Mouse (Mus musculus): ENCODE data around the gene Ppil4.
"Not testable (repeated sequence)": the region's sequence is repeated elsewhere in the genome, so short reads cannot be mapped to it uniquely, and the experiment has no call there.

Ppil4 gene

DNA sequence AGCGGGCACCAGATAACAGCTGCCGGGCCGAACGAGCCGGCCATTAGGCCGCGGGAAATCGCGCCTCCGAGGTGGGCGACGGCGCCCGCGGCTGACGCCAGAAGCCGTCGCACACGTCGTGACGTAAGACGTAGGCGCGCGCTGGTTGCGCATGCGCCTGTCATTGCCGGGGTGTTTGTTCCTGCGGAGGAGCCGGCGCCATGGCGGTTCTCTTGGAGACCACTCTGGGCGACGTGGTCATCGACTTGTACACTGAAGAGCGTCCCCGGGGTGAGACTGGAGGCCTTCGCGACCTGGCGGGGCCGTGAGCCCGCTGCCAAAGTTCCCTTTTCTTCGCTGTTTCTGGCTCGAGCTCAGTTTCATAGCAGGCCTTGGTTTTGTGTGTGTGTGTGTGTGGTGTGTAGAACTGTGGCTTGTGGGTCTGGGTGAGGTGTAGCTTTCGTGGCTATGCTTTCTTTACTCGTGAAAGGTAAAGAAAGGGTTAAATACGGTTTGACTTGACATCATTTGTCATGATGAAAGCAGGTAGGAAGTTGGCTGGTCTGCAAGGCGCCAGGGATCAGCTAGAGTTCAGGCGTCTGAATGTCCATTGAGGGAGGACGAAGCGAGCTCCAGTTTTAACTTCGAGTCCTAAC is at the start of gene Ppil4, which contains the start of gene Ginm1:
Gene Ppil4, plus strand, starts transcription at position 141 of the 635 bp plus-strand sequence.
Gene Ginm1, minus strand, starts transcription at position 74 of the 635 bp plus-strand sequence.
- peak; percentile 91 for DNase-seq

DNA sequence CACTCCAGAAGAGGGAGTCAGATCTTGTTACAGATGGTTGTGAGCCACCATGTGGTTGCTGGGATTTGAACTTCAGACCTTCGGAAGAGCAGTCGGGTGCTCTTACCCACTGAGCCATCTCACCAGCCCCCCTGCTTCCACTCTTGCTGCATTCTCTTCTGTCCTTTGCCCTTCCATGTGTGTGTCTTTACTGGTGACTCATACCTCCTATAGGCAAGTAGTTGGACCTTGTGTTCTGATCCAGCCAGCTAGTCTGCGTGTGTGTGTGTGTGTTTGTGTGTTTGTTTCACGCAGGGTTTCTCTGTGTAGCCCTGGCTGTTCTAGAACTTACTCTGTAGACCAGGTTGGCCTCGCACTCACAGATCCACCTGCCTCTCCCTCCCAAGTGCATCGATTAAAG is 47.2 kb upstream of the Ppil4 start:
- not testable (repeated sequence) for DNase-seq

- no peak for DNase-seq
Observed at GRCm38 (mm10) chr10:7748752-7749151, 43.9 kb upstream of the Ppil4 start.

GRCm38 (mm10) chr10:7757544-7757943 is 35.1 kb upstream of the Ppil4 start:
- no peak for DNase-seq

GRCm38 (mm10) chr10:7772346-7772745 is 20.3 kb upstream of the Ppil4 start:
- no peak for DNase-seq

DNA sequence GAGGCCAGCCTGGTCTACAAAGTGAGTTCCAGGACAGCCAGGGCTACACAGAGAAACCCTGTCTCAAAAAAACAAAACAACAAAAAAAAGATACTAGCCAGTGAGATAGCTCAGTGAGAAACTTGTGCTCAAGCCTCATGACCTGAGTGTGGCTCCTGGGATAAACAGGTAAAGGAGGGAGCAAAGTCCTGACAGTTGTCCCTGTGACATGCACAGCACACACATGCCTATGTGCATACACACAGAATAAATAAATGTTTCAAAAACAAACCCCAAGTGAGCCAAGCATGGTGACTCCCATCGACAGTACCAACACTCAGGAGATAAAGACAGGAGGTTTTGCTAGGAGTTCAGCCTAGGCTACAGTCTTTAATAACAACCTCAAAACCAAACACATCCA is 19.9 kb upstream of the Ppil4 start:
- DNase-seq: no peak

DNA sequence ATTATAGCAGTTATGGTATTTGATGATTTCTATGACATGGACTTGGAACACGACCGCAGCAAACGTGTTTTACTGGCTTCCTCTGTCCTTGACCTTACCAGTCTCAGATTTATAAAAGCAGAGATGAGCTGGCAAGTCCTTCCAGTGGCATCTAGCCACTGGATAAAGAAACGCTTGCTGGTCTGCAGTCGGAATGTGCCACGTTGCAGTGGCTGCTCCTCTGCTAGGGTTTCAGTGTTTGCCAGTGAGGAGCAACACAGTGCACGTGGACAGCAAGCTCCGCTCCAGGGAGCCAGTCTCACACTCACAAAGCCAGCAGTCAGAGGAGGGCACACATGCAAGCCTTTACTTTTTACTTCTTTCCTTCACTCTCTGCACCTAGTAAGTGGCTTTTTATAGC is 17.3 kb upstream of the Ppil4 start:
- DNase-seq: no peak

DNA sequence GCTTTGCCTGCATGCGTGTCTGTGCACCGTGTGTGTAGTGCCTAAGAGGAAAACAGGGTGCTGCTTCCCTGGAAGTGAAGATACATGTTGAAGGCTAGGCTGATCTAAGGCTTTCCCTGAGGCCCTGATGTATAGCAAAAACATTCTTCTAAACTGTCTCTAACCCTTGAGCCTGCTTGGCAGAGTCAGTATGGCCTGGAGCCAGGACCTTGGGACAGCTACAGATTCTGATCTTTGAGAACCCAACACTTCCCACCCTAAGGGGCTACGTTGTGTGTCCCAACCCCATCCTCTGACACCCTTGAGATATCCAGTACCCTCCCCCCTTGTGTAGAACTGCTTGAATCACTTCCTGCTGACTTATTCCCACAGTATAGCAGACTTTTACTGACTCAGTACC is 14.3 kb upstream of the Ppil4 start:
- DNase-seq: no peak

DNA sequence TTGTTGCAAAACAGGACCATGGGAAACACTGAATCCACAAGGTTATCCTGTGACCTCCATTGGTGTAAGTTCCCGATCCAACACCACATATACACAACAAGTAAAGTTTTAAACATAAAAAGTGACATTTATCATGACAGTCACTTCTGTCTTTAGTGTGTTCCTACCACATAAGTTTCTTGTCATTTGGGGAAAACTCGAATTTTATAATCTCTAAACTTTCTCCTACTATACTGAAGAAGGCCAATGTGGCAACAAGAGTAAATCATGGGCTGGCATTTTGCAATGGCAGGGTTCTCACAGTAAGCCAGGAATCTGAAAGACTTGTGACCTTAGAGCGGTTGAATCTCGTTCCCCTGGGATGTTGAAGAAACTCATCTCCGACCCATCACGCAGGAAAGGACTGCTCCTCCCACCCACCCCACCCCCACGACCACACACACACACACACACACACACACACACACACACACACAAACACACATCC is 12.9 kb upstream of the Ppil4 start:
- no peak for DNase-seq

DNA sequence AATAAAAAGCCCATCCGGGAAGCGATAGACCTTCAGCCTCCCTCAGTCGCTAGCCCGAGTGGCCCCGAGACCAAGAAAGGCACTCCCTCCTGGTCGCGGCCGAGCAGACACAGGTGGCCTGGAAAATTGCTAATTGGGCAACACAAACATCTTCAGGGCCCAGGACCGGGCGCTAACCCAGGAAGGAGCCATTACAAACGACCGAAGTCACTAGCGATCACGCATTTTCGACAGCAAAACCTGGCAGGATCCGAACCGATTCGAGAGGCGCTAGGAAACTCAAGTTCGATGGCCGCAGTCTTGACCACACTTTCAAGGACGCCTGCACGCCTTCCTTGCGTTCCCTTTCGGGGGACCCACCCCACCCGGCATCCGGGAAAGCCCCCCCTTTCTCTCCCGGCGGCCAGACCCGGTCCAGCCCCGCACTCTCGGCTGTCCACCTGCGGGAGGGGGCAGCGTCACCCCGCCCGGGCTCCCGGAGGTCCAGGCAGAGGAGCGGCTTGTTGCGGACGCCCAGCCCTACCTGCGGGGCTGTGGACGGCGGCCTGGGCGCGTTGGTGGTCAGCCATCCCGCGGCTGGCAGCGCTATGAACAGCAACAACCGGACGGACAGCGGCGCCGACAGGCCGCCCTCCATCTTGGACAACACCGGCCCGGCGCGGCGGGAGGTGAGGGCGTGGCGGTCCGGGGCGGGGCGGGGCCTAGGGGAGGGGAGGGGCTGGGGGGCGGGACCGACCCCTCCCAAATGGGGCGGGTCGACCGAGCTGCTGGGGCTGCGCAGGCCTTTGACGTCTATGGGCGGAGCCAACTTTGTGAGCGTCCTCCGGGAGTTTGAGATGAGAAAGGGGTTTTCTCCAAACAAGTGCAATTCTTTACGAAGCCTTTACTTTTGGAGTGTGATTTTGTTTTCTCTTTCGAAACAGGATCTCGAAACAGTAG is 12.2 kb upstream of the Ppil4 start:
- DNase-seq: peak; percentile 85

DNA sequence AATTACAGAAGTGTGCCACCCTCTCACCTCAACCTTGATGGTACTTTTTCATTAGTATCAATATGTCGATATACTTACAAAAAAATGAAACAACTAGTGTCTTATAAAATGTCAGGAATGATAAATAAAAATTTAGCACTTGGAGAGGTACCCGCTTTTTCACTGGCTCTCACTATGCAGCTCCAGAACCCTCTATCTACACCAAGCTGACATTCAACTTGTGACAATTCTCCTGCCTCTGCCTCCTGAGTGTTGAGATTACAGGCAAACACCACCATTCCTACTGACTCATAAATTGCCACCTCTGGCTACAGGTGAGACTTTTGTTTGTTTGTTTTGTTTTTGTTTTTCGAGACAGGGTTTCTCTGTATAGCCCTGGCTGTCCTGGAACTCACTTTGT is 11.5 kb upstream of the Ppil4 start:
- no peak for DNase-seq

DNA sequence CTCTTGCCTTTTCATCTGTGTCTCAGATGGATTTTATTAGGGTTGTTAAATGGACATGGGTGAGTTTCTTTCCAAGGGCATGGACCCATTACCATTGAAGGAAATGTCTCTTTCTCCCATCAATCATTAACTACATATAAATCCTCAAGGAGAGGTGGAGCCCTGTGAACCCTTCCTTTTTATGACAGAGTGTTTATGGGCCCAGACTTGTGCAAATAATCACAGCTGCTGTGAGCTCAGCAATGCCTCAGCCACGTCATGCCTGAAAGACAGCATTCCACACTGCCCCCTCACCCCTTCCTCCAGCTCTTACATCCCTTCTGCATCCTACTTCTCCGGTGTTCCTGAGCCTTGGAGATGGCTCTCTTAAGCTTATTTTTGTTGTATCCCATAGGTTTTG is 5.4 kb upstream of the Ppil4 start:
- DNase-seq: no peak

DNA sequence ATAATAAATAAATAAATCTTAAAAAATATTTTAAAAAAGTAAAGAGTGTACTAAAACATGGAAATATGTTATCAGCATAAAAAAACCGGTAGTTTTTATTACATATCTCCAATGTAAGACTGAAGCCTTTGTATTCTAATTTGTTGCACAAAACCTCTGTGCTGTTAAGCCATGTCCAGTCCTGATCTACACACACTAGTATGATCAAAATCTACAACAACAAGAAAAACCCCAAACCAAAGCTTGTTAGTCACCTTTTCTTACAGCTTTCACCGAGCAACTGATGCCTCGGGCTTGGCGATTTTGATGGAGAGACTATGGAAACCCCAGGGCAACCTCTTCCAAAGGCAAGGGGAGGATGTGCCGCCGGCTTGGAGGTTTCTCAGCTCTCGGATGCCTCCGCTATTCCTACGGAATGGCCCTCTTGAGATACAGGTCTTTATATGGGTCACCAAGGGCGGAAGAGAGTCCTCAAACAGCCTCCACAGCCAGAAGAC is 389 bp upstream of the Ppil4 start:
- DNase-seq: no peak

GRCm38 (mm10) chr10:7801258-7801657 is 8.6 kb downstream of the Ppil4 start:
- DNase-seq: no peak

DNA sequence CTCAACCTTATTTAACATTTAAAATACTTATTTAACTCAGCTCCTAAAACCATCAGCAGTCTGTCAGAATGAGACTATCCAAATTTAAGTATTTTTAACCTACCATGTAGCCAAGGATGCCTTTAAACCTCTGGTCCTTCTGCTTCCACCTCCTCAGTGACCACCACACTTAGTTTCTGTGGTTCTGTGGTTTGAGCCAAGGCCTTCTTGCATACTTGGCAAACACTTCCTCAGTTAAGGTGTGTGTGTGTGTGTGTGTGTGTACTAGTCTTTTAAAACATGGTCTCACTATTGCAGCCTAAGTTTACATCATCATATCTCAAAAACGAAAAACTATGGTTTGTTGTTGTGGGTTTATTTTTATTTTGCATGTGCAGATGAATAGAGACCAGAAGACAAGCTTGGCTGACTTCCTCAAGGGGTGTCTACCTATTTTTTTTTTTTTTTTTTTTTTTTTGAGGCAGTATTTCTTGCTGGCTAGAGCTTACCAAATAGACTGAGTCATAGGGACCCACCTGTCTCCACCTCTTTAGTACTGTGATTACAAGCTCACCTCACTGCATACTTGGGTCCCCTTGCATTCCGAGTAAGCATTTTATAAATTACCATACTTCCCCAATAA is 9.9 kb downstream of the Ppil4 start:
- no peak for DNase-seq

DNA sequence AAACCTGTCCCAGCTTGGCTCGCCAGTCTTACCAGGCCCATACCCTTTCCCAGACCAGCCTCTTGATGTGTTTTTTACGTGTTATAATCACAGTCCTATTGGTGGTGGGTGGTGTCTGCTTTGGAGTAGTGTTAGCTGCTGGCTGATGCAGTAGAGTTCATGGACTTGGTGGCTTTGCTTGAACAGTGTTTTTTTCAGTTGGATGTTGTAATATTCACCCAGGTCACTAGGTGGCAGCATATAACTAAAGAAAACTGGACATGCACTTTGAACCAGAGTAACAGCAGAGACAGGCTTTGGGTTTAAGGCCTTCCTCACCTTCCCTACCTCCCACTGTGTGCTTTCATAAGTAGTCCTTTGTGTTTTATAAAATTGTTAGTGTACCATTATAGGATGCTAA is 17.2 kb downstream of the Ppil4 start:
- no peak for DNase-seq

- DNase-seq: no peak
Observed at GRCm38 (mm10) chr10:7816476-7816875, 23.8 kb downstream of the Ppil4 start.

- no peak for DNase-seq
Observed at GRCm38 (mm10) chr10:7818676-7819075, 26.0 kb downstream of the Ppil4 start.

- no peak for DNase-seq
Observed at GRCm38 (mm10) chr10:7819156-7819555, 26.5 kb downstream of the Ppil4 start.

GRCm38 (mm10) chr10:7819603-7820002 is 26.9 kb downstream of the Ppil4 start:
- no peak for DNase-seq

- DNase-seq: no peak
Observed at GRCm38 (mm10) chr10:7820171-7820570, 27.5 kb downstream of the Ppil4 start.

DNA sequence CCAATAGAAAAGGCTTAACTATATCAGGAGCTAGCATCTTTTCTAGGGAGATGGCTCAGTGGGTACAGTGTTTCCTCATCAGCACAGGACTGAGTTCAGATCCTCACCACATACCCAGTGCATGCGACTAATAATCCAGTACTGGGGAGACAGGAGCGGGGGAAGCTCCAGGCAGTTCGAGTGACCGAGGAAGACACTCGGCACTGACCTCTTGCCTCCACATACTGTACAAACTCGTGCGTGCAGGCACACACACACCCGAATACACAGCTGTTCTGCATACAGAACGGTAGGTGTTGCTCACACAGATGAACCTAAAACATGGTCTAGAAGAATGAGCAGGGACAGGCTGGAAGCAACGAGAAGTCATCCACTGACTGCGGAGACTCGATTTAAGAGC is 29.3 kb downstream of the Ppil4 start:
- DNase-seq: no peak

- no peak for DNase-seq
Observed at GRCm38 (mm10) chr10:7824663-7825280, 32.1 kb downstream of the Ppil4 start.

Data from right cerebral cortex, postnatal 14 days (tissue).